Mouse (Mus musculus): ENCODE measurements around the gene Il4ra. TPM values are rescaled to one million over a fixed set of nuclear protein-coding genes. Genes with fewer than 3 reads are reported as not detected.

The Il4ra gene
- polyA plus RNA-seq, 1 experiment = 23.0 TPM

DNA sequence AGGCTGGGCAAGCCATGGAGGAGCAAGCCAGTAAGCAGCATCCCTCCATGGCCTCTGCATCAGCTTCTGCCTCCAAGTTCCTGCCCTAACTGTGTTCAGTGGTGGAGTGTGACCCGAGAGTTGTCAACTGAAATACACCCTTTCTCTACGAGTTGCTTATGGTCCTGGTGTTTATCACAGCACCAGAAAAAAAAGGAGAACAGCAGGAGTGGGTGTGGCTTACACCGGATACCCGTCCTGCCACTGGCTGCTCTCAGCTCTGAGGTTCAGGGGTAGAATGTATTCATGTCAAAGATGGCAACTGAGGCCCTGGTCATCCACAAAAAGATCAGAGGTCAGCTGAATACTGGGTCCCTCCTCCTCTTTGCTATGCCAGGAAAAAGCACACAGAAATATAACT lies 68.2 kb downstream of the Il4ra start:
- Histone ChIP-seq H3K4me3 (replicated peaks; ENCODE audit: control insufficient read depth, low read depth, low read length) (no peak overlapping the region), H3K27ac (ENCODE audit: control insufficient read depth, insufficient read depth, low read depth, low read length, poor library complexity) (no peak overlapping the region), H3K4me1 (ENCODE audit: control insufficient read depth, insufficient read depth, low read length) (peaks cover 1% of the 10 kb centered on the region; the same call in 1 of the 2 replicates)
- TF ChIP-seq CTCF (IDR thresholded peaks at IDR 0.05; ENCODE audit: control insufficient read depth, insufficient read depth, low read length) (no peak), POLR2A (IDR thresholded peaks at IDR 0.05; ENCODE audit: borderline replicate concordance, control insufficient read depth, low read depth, low read length) (no peak)
- WGBS = 43% methylated on average over 4 of the region's 4 CpGs

- WGBS = 46% methylated on average over 7 of the region's 7 CpGs
- no peak for TF ChIP-seq POLR2A (IDR thresholded peaks at IDR 0.05; ENCODE audit: borderline replicate concordance, control insufficient read depth, low read depth, low read length)
- TF ChIP-seq CTCF (IDR thresholded peaks at IDR 0.05; ENCODE audit: control insufficient read depth, insufficient read depth, low read length) = no peak
These were observed 71.1 kb downstream of the Il4ra start for GRCm38 (mm10) chr7:125622741-125623685.

GRCm38 (mm10) chr7:125625219-125625618 lies 73.3 kb downstream of the Il4ra start:
- no peak overlapping the region for H3K27ac ChIP-seq (ENCODE audit: control insufficient read depth, insufficient read depth, low read depth, low read length, poor library complexity)
- no peak for TF ChIP-seq POLR2A (IDR thresholded peaks at IDR 0.05; ENCODE audit: borderline replicate concordance, control insufficient read depth, low read depth, low read length)
- no peak for TF ChIP-seq CTCF (IDR thresholded peaks at IDR 0.05; ENCODE audit: control insufficient read depth, insufficient read depth, low read length)
- no peak overlapping the region for H3K4me3 ChIP-seq (replicated peaks; ENCODE audit: control insufficient read depth, low read depth, low read length)
- 74% methylated on average over 4 of the region's 4 CpGs for WGBS
- H3K4me1 ChIP-seq (ENCODE audit: control insufficient read depth, insufficient read depth, low read length) = peaks cover 2% of the 10 kb centered on the region; the same call in 1 of the 2 replicates

More at GRCm38 (mm10) chr7:125622741-125623685, 71.1 kb downstream of the Il4ra start:
- H3K4me1 ChIP-seq (ENCODE audit: control insufficient read depth, insufficient read depth, low read length) = peaks cover 3% of the 10 kb centered on the region; the same call in 1 of the 2 replicates
- H3K4me3 ChIP-seq (replicated peaks; ENCODE audit: control insufficient read depth, low read depth, low read length) = no peak overlapping the region
- H3K27ac ChIP-seq (ENCODE audit: control insufficient read depth, insufficient read depth, low read depth, low read length, poor library complexity) = no peak overlapping the region

- Histone ChIP-seq H3K4me1 (ENCODE audit: control insufficient read depth, insufficient read depth, low read length) (peaks cover 3% of the 10 kb centered on the region; the same call in 1 of the 2 replicates), H3K4me3 (replicated peaks; ENCODE audit: control insufficient read depth, low read depth, low read length) (no peak overlapping the region), H3K27ac (ENCODE audit: control insufficient read depth, insufficient read depth, low read depth, low read length, poor library complexity) (0 out of 2 replicates have a peak overlapping the region, but pooled peaks have one; percentile 3)
- 59% methylated on average over 7 of the region's 7 CpGs for WGBS
- TF ChIP-seq POLR2A (IDR thresholded peaks at IDR 0.05; ENCODE audit: borderline replicate concordance, control insufficient read depth, low read depth, low read length) (no peak), CTCF (IDR thresholded peaks at IDR 0.05; ENCODE audit: control insufficient read depth, insufficient read depth, low read length) (no peak)
These were observed 73.9 kb downstream of the Il4ra start for GRCm38 (mm10) chr7:125625829-125626228.

Other genes with a start within 250 kb of the Il4ra start
- 1.5 and 2.5 TPM in 2 replicates for gene Kdm8, start 107.4 kb upstream of the Il4ra start, polyA plus RNA-seq (2011; ENCODE audit: insufficient read depth, insufficient read length, low replicate concordance, missing spikeins)
- 42.7 and 49.6 TPM in 2 replicates for gene Nsmce1, start 60.5 kb upstream of the Il4ra start, polyA plus RNA-seq (2011; ENCODE audit: insufficient read depth, insufficient read length, low replicate concordance, missing spikeins)
- gene Il21r, start 51.3 kb downstream of the Il4ra start, polyA plus RNA-seq (2011; ENCODE audit: insufficient read depth, insufficient read length, low replicate concordance, missing spikeins) = 21.8 and 39.9 TPM in 2 replicates
- 9.1 and 17.6 TPM in 2 replicates for gene Gtf3c1, start 155.7 kb downstream of the Il4ra start, polyA plus RNA-seq (2011; ENCODE audit: insufficient read depth, insufficient read length, low replicate concordance, missing spikeins)
- gene D430042O09Rik, start 155.8 kb downstream of the Il4ra start, polyA plus RNA-seq (2011; ENCODE audit: insufficient read depth, insufficient read length, low replicate concordance, missing spikeins) = 4.0 and 9.2 TPM in 2 replicates

Data from bone marrow, adult 2 months (tissue).